Mouse (Mus musculus): ENCODE measurements at regions not wholly inside any gene's neighbourhood (a gene's known extent, or its start where the extent isn't known, plus 50 kb on each side); places are given as distances from the start of the nearest gene placed in this dataset.

DNA sequence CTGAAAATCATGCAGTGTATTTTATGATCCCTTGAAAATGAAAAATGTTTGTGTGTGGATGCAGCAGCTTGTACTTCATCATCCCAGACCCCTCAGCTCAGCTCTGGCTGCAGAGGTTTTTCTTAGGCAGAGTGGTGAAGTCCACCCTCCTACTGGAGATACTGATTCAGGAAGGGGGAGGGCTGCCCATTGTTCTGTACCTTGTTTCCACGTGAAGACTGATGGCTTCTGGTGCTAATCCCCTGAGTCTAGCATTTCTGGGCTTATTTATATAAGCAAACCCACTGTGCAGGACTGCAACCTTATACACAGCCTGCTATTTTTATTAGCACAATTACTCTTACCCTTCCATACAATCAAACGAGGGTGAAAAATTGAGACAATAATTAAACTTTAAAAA is 708.6 kb downstream of the Hdgfl1 start:
- DNase-seq (ENCODE audit: low spot score), result no peak

DNA sequence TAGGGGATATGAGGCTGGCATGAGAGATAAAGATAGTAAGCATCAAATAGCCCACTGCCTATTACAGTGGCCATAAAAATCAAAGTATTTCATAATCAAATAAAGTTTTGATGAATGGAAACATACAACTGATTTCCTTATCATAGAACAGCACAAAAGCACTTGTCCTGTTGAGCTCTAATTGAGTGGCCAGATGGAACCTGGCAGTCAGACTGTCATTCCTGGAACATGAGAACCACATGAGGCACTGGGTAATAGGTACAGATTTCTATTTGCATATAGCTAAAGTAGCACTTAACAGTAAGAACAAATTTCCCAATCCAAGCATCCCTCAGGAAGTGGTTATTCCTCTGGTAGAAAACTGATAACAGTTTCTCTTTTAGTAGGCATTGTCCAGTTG is 732.3 kb downstream of the Hdgfl1 start:
- DNase-seq (ENCODE audit: low spot score), result no peak

DNA sequence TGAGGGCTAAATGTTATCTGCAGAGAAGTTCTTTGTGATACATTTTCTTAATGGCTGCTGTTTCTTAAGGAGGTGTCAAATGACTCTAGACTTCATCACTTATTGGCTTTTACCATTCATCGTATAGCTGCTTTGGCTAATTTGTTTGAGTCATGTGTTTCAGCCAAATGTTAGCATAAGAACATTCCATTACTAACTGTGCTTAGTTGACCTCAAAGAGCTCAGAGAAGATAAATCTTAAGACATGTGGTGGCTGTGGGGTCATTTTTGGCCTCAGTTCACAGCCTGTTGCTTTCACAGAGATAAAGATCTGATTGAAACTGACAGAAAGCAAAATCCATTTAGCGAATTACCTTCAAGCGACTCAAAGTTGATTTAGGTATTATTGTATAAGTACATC is 743.6 kb downstream of the Hdgfl1 start:
- no peak for DNase-seq (ENCODE audit: low spot score)

DNA sequence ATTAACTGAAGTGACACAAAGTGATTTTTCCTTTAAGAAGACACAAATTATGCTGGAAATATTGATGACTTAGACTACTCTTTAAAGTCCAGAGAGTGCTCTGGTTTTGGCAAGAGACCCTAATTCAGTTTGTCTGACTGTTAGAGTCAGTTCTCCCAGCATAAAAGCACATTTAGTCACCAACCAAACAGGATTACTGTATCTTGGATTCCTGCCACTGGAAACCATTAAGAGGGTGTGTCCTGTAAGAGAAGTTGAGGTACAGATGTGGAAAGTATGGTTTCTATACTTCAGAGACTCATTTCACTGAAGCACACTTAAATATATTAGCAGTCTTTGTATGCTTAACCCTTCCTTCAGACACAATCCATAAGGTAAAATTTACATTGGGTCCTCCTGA is 745.3 kb downstream of the Hdgfl1 start:
- DNase-seq (ENCODE audit: low spot score), result no peak

DNA sequence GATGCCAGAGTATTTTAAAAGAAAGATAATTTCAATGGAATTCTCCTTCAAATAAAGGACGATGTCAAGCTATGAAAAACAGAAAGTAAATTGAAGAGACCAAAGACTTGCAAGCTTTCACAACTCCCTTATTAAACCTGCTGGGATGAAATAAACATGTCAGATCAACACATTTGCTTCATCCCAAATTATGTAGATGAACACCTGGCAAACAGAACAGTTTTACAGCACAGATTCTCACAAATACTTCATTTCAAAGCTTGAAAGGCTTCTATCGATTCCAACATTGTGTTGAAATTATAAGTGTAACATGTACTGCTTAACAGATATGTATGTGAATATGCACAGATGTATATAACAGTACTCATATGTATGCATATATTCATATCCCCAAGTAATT is 749.5 kb downstream of the Hdgfl1 start:
- no peak for DNase-seq (ENCODE audit: low spot score)

DNA sequence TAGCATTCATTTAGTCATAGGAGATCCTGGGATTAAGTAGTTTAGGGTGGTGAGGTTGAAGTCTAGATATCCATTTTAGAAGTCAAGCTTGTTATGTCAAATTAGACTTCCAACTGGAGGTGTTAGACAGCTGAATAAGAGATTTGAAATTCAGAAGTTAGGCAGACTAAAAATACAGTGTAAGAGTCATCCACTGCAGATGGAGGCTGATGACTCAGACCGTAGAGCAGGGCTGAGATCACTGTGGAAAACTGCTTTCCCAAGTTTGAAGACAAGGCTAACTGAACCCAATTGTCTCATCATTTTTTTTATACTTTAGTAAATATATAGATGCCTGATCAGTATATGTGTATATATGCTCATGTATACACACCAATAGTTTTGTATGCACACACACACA is 738.8 kb upstream of the Nrsn1 start:
- DNase-seq (ENCODE audit: low spot score), result no peak

DNA sequence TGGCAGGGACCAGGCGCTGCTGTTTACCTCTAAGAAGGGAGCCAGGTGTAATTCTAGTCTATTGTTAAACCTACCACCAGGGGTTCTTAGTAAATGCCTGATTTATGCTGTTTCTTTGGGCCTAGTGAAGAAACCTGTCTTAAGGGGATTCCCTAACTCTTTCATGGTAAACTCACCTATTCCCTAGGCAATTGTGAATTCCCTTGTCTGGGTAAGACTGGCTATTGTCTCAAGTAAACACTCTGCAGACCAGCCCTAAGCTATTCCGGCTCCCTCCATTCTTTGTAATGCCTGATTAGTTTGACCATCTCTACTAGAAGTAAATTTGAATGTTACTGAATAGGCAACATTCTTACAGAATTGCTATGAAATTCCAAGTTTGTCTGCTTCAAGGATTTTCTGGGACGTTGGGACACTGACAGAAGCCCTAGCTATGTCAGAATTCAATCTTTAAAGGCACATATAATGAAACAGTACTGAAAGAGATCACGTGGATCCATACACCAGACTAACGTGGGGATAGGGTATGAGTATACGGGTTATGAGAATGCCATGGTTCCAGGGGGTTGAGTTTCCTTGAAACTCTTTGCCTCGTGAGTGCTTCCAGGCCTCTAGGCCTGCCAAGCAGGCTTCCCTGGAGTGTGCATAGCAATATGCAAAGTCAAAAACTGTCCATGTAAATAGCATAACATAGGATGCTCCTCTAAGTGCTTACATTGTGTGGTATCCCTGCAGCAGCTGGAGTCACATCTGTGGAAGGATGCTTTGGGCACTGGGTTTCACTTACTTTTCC is 734.7 kb upstream of the Nrsn1 start:
- no peak for DNase-seq (ENCODE audit: low spot score)

DNA sequence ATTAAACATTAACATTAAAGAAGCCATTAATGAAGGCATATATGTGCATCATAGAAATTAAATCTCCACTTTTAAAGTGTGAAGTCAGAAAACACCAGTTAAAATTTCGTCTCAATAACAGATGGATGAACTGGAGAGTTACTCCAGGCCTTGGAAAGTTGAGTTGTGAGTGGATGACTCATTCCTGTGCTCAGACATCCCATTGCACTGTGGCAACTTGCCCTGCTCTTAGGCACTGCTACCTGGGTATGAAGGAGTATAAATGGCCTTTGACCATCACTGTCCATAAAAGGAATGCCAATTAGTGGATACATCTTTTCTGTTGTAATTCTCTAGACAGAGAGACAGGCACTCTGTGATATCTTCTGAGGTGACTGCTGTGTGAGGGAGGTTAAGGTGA is 723.2 kb upstream of the Nrsn1 start:
- no peak for DNase-seq (ENCODE audit: low spot score)

DNA sequence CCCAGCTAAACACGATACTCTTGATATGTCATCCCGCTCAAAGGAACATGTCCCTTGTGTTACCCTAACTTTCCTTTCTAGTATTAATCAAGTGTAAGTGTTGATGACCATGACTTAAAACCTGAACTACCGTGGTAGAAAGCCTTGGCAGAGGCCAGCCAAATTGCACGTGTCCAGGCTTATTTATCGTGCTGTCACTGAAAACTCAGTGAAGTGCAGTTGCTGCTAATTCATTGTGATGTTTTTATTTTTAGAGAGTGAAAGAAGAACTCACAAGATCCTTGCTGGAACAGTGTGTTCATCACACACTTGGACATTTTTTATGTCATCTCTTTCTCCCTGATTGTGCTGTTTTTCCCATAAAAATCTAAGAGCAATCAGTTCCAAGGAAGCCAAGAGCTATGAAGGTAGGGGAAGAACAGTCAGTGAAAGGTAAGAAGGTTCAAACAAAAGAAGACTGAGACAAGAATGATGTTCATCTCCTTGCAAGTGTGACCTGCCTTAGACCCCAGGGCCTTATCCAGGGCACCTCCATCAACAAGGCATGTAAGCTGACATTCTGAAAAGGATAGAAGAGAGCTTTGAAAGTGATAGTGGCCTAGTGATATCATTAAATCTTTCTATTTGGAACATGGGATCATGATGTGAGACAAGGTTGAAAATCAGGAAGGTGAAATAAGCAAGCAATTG is 718.9 kb upstream of the Nrsn1 start:
- DNase-seq (ENCODE audit: low spot score), result no peak

DNA sequence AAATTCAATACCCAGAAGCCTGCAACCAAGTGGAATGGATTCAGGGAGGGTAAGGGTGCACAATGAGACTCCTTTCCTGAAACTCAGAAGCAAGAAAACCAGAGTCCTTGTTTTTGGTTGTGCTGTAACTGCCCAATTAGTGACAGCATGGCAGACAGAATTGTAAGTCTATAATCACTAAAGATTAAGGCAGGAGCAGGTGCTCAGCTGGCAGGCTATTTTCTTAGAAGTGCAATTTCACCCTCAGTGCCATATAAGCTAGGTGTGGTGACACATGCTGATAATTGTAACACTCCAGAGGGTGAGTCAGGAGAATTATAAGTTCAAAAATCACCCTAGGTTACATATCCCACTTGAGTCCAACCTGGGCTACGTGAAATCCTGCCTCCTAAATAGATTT is 714.2 kb upstream of the Nrsn1 start:
- DNase-seq (ENCODE audit: low spot score), result no peak

DNA sequence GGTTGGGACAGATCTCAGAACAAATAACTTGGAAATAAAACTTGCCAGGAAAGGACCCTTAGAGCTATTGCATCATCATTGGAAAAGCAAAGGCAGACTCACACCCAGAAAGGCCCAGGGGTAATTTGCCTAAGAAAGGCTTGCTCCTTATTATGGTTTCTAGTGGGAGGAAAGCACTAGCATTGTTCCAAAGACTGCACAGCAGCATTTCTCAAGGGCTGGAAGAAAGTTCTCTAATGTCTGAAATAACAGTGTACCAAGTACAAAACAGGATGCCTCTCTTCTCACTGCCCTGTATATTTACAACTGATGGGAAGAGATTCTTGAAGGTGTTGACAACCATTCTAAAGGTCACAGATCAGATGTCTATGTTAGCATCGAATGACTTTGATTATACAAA is 713.4 kb upstream of the Nrsn1 start:
- no peak for DNase-seq (ENCODE audit: low spot score)

DNA sequence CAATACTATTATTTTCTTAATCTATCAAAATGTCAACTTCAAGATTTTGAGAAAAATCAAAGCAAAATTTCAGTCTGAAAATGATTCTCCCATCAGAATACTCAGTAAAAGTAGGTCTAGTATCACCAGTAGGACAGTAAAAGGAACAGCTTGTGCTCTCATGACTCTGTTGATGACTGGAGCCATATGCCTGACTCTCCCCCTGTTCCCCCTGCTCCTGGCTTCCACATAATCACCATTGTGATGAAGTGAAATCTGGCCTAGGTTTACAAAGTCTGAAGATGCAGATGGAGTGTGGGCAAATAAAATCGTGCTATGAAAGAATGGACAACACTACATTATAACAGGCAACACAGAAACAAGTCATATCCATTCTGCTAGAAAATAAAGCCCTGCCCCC is 708.3 kb upstream of the Nrsn1 start:
- DNase-seq (ENCODE audit: low spot score), result no peak

DNA sequence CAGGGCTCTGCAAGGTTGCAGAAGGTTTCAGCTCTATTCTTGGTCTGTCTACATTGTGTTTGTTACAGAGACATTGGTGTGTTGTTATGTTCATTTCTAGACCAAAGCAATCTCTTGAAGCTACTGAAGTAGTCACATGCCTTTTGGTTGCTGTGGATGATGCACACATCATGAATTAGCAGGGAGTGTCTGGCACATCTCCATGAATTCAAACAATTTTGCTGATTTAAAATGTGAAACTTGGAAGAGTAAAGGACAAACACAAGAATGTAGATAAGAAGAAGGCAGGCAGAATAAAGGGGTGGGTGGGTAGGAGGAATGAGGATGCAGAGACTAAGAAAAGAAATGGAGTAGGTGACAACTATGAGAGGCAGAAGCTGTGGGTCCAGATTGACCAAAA is 688.3 kb upstream of the Nrsn1 start:
- no peak for DNase-seq (ENCODE audit: low spot score)

DNA sequence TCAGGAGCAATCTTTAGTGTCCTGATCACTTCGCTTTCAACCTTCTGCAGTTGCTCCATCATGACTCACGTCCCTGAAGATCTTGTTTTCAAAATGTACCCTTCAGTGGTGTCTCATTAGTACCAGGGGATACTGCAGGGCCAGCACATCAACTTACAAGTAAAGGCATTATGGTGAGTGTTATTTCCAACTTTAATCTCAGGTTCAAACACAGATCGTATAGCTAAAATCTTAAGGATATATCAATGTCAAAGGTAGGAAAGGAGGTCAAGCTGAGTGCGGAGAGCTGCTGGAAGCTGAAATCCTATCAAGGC is 687.8 kb upstream of the Nrsn1 start:
- no peak for DNase-seq (ENCODE audit: low spot score)

DNA sequence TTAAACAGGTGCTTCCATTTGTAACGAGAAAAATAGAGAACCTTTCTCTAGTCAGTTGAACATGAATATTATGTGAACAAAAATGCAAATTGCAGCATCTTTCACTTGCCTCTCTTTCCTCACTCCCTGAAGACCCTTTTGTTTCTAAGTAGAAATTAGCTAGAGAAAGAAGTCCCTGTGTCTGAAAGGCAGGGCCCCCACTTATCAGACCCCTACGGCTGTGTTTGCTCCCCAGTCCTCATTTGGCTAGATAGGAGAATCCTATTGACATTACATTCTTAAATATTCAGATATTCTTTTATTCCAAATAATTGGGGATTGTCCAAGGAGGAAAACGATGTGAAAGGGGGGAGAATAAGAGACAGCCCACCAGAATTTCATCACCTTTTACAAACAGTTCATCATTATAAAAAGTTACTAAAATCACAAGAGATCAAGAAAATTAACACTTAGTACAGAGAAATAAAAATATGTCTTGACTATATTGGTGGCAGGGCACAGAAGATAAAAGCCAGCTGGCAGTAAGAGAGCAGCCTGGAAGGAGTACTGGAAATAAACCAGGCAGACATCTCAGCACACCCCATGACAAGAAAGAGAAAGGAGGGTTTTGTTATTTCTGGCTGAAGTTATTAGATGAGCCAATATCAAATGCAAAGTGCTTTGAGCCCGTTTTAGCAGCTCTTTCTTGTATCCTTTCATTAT is 687.3 kb upstream of the Nrsn1 start:
- no peak for DNase-seq (ENCODE audit: low spot score)

DNA sequence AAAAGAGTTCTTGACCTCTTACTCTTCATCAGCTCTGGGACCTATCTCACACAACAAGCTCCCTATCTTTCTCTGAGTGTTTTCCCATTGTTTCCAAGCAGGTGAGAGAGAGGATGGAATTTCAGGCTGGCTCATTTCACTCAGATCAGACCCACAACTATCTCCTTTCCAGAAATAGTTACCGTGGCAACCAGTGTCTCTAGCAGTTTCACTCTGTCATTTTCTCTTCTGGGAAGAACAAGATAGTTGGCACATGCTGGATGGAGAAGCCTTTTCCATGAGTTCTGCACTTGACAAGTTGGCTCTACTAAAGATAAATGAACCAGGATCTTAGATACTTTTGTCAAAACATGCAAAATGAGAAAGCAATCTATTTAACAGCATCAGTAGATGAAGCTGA is 667.3 kb upstream of the Nrsn1 start:
- no peak for DNase-seq (ENCODE audit: low spot score)

DNA sequence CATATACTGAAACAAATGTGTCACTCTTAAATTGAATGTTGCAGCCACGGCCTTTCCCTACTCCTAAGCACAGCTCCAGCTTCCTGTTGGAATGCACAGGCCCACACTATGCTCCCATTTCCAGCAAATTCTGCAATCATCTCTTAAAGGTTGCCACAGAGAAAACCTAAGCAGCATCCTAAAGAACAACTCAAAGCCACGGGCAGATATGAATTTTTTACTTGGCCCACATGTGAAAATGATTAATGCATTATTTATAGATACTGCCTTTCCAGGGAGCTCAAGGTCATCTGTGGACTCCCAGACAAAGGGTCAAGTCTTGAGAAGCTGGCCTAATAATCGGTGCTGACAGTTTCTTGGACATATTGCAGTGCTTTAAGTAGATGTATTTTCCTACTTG is 663.5 kb upstream of the Nrsn1 start:
- no peak for DNase-seq (ENCODE audit: low spot score)

DNA sequence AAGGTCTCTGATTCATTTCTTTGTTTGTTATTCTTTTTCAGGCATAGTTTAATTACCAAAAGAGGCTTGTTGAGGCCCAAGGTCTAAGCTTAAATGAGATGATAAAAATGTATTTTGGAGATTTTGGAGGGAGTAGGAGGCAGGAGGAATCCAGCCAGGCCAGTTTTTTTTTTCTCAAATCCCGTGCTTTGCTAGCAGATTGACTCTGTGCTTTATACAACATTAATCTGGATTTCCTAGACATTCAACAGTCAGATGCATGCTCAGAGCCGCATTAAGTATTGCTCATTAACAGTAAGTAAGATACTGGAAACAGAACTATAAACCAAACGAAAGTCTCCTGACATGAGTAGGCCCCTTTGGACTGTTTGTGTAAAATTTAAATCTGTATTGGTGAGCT is 662.9 kb upstream of the Nrsn1 start:
- no peak for DNase-seq (ENCODE audit: low spot score)

DNA sequence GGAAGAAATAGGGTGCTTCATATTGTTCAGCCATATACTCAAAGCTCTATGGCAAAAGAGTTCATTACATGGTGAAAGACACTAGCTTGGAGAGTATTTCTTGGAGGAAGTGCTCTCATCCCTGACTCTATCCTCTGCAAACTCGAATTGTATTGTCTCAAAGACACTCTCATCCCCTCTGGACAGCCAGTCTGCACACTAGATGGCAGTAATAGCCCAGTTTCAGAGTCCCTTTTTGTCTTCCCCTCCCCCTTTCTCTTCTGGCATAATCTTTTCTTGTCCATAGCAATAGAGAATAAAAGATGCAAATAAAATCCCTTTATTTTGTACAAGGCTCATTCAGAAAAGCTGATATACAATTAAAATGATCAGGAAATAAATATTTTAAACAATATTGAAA is 662.5 kb upstream of the Nrsn1 start:
- DNase-seq (ENCODE audit: low spot score), result no peak

DNA sequence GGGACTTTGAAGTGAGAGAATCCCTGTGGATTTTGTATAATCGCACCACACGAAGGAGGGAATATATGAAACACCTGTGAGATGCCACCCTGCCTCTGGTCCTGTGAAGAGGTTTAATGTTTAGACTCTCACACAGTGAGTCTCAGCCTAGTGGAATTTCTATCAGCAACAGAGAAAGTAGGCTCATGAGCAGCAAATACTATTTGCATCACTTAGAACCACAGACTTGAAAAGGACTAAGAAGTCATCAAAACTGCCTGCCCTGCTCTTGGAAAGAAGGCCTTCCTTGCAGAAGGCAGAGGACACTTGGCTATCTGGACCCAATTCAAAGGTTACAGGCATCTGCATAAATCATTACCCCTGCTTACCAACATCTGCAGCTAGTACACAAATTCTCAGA is 662.1 kb upstream of the Nrsn1 start:
- DNase-seq (ENCODE audit: low spot score), result no peak

DNA sequence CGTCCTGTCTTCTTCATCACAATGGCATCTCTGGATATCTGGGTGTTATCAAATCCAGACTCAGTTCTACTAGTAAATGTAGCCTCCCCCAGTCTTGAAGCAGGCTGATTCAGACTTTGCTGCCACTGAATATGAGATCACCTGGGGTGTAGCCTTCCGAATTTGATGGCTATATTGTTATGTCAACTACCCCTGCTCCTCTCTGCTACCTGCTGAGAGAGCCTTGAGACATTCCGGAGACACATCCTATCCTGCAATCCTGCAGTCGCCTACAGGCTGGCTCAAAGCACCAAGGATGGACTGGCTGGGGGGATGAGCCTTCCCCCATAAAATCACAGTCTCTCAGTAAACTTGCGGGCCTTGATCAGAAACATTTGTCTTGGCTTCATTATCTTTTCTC is 655.4 kb upstream of the Nrsn1 start:
- no peak for DNase-seq (ENCODE audit: low spot score)

DNA sequence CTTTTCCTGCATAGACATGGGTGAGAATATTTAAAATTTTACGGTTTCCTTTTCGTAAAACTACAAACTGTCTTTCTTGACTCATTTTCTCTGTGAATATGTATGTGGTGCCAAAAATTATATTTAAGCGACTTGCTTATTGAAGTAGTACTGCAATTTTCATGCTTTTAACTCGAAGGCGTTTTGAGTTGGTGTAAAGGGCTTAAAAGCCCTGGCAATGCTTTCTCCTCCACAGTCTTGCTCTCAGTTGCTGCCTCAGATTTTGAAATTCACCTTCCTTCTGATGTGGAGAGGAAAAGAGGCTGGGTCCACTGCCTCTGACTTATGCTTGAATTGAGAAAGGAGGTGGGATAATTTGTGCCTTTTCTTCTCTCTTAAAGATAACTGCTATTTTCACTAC is 629.6 kb upstream of the Nrsn1 start:
- DNase-seq (ENCODE audit: low spot score), result no peak

DNA sequence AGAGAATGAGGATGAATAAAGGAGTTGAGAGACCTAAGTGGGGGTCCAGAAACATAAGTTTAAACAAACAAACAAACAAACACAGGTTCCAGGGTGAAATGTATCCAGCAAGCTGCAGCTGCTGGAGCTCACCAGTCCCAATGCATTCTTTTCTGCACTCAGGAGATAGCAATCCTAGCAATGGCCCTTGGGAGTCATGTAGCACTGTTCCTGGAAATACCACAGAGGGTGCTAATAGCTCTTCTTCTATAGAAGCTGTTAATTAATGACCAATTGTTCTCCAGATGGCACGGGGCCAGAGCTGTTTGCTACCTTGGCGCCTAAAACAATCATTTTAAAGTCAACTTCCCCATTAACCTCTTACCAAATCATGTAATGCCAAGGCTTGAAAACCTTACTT is 622.8 kb upstream of the Nrsn1 start:
- DNase-seq (ENCODE audit: low spot score), result no peak

DNA sequence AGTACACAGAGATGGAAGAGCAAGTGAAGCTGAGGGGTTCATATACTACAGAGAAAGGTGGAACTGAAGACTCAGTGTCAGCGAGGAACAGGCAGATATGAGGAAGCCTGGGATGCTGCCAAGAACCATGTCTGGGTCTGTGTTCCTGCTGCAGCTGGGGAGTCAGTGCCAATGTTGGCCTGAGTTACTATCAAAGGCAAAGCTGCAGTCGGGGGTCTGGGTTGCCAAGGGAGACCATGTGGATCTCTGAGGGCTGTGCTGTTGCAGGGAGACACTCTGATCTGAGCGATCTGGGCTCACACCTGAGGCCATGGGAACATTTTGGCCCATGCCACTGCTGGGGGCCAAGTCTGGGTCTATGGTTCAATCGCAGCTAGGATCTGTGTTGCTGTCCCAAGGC is 612.5 kb upstream of the Nrsn1 start:
- no peak for DNase-seq (ENCODE audit: low spot score)

Data from ovary, postnatal 10 days (tissue).